Mouse (Mus musculus) heart, embryonic 12.5 days (tissue): Measurements from ENCODE around the gene Timp3. TPM values are rescaled to one million over a fixed set of nuclear protein-coding genes. Genes with fewer than 3 reads are reported as not detected.

ENCODE experiments used
- ATAC-seq: fragments of 200-750 bp; cut with Nextera tagmentation; 2 replicates; pipeline ENCODE4 v1.8.0; 2017; ENCODE audit warnings: moderate TSS enrichment, moderate library complexity; ENCODE audit not compliant: insufficient number of reproducible peaks, low FRiP score
- H3K27ac ChIP-seq: fragments of 300-500 bp; sonication (generic); 2 replicates; pipeline ENCODE4 v1.5.1; 2016; ENCODE audit warnings: mild to moderate bottlenecking, moderate library complexity; ENCODE audit not compliant: poor library complexity, severe bottlenecking
- H3K27me3 ChIP-seq: fragments of 300-500 bp; sonication (generic); replicated peaks from 2 replicates; pipeline ENCODE4 v1.6.1; 2016; ENCODE audit warnings: mild to moderate bottlenecking, moderate library complexity
- H3K36me3 ChIP-seq: fragments of 300-500 bp; sonication (generic); 2 replicates; pipeline ENCODE4 v1.6.1; 2016; ENCODE audit warnings: mild to moderate bottlenecking, moderate library complexity
- H3K4me1 ChIP-seq: fragments of 300-500 bp; sonication (generic); replicated peaks from 2 replicates; pipeline ENCODE4 v1.6.1; 2016; ENCODE audit warnings: mild to moderate bottlenecking
- H3K4me2 ChIP-seq: fragments of 300-500 bp; sonication (generic); 2 replicates; pipeline ENCODE4 v1.6.1; 2016; ENCODE audit warnings: mild to moderate bottlenecking, moderate library complexity
- H3K4me3 ChIP-seq: fragments of 300-500 bp; sonication (generic); 2 replicates; pipeline ENCODE4 v1.5.1; 2016; ENCODE audit warnings: mild to moderate bottlenecking
- H3K9ac ChIP-seq: fragments of 300-500 bp; sonication (generic); 2 replicates; pipeline ENCODE4 v1.6.1; 2016; ENCODE audit warnings: mild to moderate bottlenecking, moderate library complexity
- H3K9me3 ChIP-seq: fragments of 300-500 bp; sonication (generic); replicated peaks from 2 replicates; pipeline ENCODE4 v1.6.1; 2016; ENCODE audit warnings: mild to moderate bottlenecking, moderate library complexity
- WGBS: fragments of 180-500 bp; shearing (Covaris S2); methylation state at CpG from one replicate; pipeline ENCODE4 v1.1.7; 2016; 5-methylcytosine and 5-hydroxymethylcytosine counted together
- polyA plus RNA-seq: library from polyadenylated mRNA; unstranded; fragments of >200 nt; fragmentation: Nextera tagmentation; extraction: Ambion mirVana; gene quantifications from 2 replicates; pipeline ENCODE4 v1.2.1, GENCODE M21; 2016

Gene Timp3
- polyA plus RNA-seq, 1 experiment from 2014 or later = 71.5 TPM

- Histone ChIP-seq H3K9ac (no peak overlapping the region), H3K27me3 (no peaks in the 10 kb centered on the region), H3K4me3 (no peak overlapping the region), H3K9me3 (no peaks in the 10 kb centered on the region), H3K27ac (no peak overlapping the region), H3K4me1 (peaks cover 26% of the 10 kb centered on the region), H3K4me2 (no peak overlapping the region), H3K36me3 (no peaks in the 10 kb centered on the region)
- ATAC-seq = no peak
- WGBS = 44% methylated on average over 5 of the region's 5 CpGs
Observed at GRCm38 (mm10) chr10:86387821-86388440, 87.8 kb downstream of the Timp3 start.

- ATAC-seq = no peak
- Histone ChIP-seq H3K9me3 (no peaks in the 10 kb centered on the region), H3K4me3 (no peak overlapping the region), H3K36me3 (no peaks in the 10 kb centered on the region), H3K27me3 (no peaks in the 10 kb centered on the region), H3K27ac (no peak overlapping the region), H3K4me1 (peaks cover 26% of the 10 kb centered on the region), H3K9ac (no peak overlapping the region), H3K4me2 (no peak overlapping the region)
- 72% methylated on average over 6 of the region's 6 CpGs for WGBS
Observed at GRCm38 (mm10) chr10:86388803-86389202, 88.6 kb downstream of the Timp3 start.

GRCm38 (mm10) chr10:86389357-86389756, 89.2 kb downstream of the Timp3 start:
- ATAC-seq = no peak
- WGBS = 82% methylated on average over 3 of the region's 3 CpGs
- Histone ChIP-seq H3K27me3 (no peaks in the 10 kb centered on the region), H3K9me3 (no peaks in the 10 kb centered on the region), H3K27ac (no peak overlapping the region), H3K4me1 (peaks cover 26% of the 10 kb centered on the region), H3K36me3 (no peaks in the 10 kb centered on the region), H3K4me3 (no peak overlapping the region), H3K9ac (no peak overlapping the region), H3K4me2 (no peak overlapping the region)

- Histone ChIP-seq H3K36me3 (no peaks in the 10 kb centered on the region), H3K4me1 (peaks cover 26% of the 10 kb centered on the region), H3K4me3 (no peak overlapping the region), H3K27me3 (no peaks in the 10 kb centered on the region), H3K4me2 (no peak overlapping the region), H3K9me3 (0 out of 2 replicates have a peak, but pooled peaks cover 3% of the 10 kb centered on the region), H3K27ac (no peak overlapping the region), H3K9ac (no peak overlapping the region)
- WGBS = 62% methylated on average over 2 of the region's 2 CpGs
- ATAC-seq = no peak
Observed at GRCm38 (mm10) chr10:86389913-86390312, 89.7 kb downstream of the Timp3 start.

- no peak for ATAC-seq
- H3K4me3 ChIP-seq = no peak overlapping the region
- WGBS = 75% methylated on average over 3 of the region's 3 CpGs
- no peaks in the 10 kb centered on the region for H3K27me3 ChIP-seq
- no peak overlapping the region for H3K9ac ChIP-seq
- no peak overlapping the region for H3K27ac ChIP-seq
- 0 out of 2 replicates have a peak, but pooled peaks cover 3% of the 10 kb centered on the region for H3K9me3 ChIP-seq
- no peaks in the 10 kb centered on the region for H3K36me3 ChIP-seq
- H3K4me2 ChIP-seq = no peak overlapping the region
- peaks cover 13% of the 10 kb centered on the region for H3K4me1 ChIP-seq
Observed at GRCm38 (mm10) chr10:86392399-86392798, 92.2 kb downstream of the Timp3 start.

GRCm38 (mm10) chr10:86397577-86398346, 97.6 kb downstream of the Timp3 start:
- Histone ChIP-seq H3K4me3 (no peak overlapping the region), H3K27ac (no peak overlapping the region), H3K4me2 (no peak overlapping the region), H3K36me3 (no peaks in the 10 kb centered on the region), H3K4me1 (no peaks in the 10 kb centered on the region), H3K9ac (no peak overlapping the region), H3K27me3 (no peaks in the 10 kb centered on the region), H3K9me3 (0 out of 2 replicates have a peak, but pooled peaks cover 3% of the 10 kb centered on the region)
- WGBS = 75% methylated on average over 4 of the region's 4 CpGs
- no peak for ATAC-seq

- Histone ChIP-seq H3K4me1 (no peaks in the 10 kb centered on the region), H3K4me3 (no peak overlapping the region), H3K4me2 (no peak overlapping the region), H3K27ac (no peak overlapping the region), H3K36me3 (no peaks in the 10 kb centered on the region), H3K9me3 (0 out of 2 replicates have a peak, but pooled peaks cover 3% of the 10 kb centered on the region), H3K9ac (no peak overlapping the region), H3K27me3 (no peaks in the 10 kb centered on the region)
- ATAC-seq = no peak
- WGBS = 62% methylated on average over 2 of the region's 2 CpGs
Observed at GRCm38 (mm10) chr10:86398347-86398720, 98.2 kb downstream of the Timp3 start.

Other genes starting within 250 kb of the Timp3 start
- 1.5 TPM in 2 replicates for gene Syn3, start 198.5 kb downstream of the Timp3 start, polyA plus RNA-seq